ENCODE assay signal across 19 mouse cellular contexts in genomic region chr5:72888260-72888659, GRCm38 (mm10). TPM values are rescaled to one million over a fixed set of nuclear protein-coding genes. Genes with fewer than 3 reads are reported as not detected.
DNase-seq lines count a peak whose midpoint lies in the region; ATAC-seq and TF ChIP-seq lines count a peak whose summit lies in the region.
"Had no signal": no experiment of that assay in that cellular context is flagged by ENCODE, and none has a peak within 500 bp of the region (broad histone marks: within the 10 kb centered on the region; RNA-seq: fewer than 3 reads in every experiment).

No protein-coding gene starts in this region.

- no peaks in the 10 kb centered on the region for H3K9me3 ChIP-seq in neural tube, embryonic 13.5 days
- no peaks in the 10 kb centered on the region for H3K9me3 ChIP-seq in neural tube, embryonic 15.5 days (replicated peaks)
- no peaks in the 10 kb centered on the region for H3K9me3 ChIP-seq in limb, embryonic 10.5 days (replicated peaks)
- H3K9me3 ChIP-seq in limb, embryonic 14.5 days (ENCODE audit: control insufficient read depth, low read length), result no peaks in the 10 kb centered on the region
- H3K9me3 ChIP-seq in intestine, postnatal 0 days (ENCODE audit: control insufficient read depth), result no peaks in the 10 kb centered on the region
- H3K9me3 ChIP-seq: forebrain, embryonic 12.5 days; heart, embryonic 15.5 days; hindbrain, embryonic 13.5 days had no signal

- no peak for TF ChIP-seq CTCF in intestine, postnatal 0 days (IDR thresholded peaks at IDR 0.05; ENCODE audit: low read depth)

- TF ChIP-seq POLR2A in limb, embryonic 14.5 days (IDR thresholded peaks at IDR 0.05; ENCODE audit: borderline replicate concordance, extremely low read depth, insufficient read depth, insufficient read length), result no peak

- H3K4me2 ChIP-seq in neural tube, embryonic 13.5 days, result no peak overlapping the region
- no peak overlapping the region for H3K4me2 ChIP-seq in neural tube, embryonic 15.5 days
- H3K4me2 ChIP-seq in limb, embryonic 14.5 days (replicated peaks; ENCODE audit: low read depth, low read length, severe bottlenecking), result peak overlapping the region; percentile 28; the same call in 1 of the 2 replicates
- no peak overlapping the region for H3K4me2 ChIP-seq in intestine, postnatal 0 days (replicated peaks; ENCODE audit: low read depth)
- H3K4me2 ChIP-seq: forebrain, embryonic 12.5 days; heart, embryonic 11.5 days; heart, embryonic 15.5 days; hindbrain, embryonic 13.5 days had no signal

- H3K36me3 ChIP-seq in neural tube, embryonic 13.5 days, result no peaks in the 10 kb centered on the region
- H3K36me3 ChIP-seq in neural tube, embryonic 15.5 days, result no peaks in the 10 kb centered on the region
- H3K36me3 ChIP-seq in limb, embryonic 10.5 days, result no peaks in the 10 kb centered on the region
- no peaks in the 10 kb centered on the region for H3K36me3 ChIP-seq in limb, embryonic 14.5 days (ENCODE audit: control insufficient read depth, insufficient read depth, low read length)
- no peaks in the 10 kb centered on the region for H3K36me3 ChIP-seq in intestine, postnatal 0 days (ENCODE audit: control insufficient read depth, insufficient read depth)
- H3K36me3 ChIP-seq: forebrain, embryonic 12.5 days; heart, embryonic 15.5 days; hindbrain, embryonic 13.5 days had no signal

- no peaks in the 10 kb centered on the region for H3K27me3 ChIP-seq in neural tube, embryonic 13.5 days
- no peaks in the 10 kb centered on the region for H3K27me3 ChIP-seq in neural tube, embryonic 15.5 days (replicated peaks)
- no peaks in the 10 kb centered on the region for H3K27me3 ChIP-seq in limb, embryonic 10.5 days (ENCODE audit: low read depth, poor library complexity, severe bottlenecking)
- H3K27me3 ChIP-seq in limb, embryonic 14.5 days (ENCODE audit: control insufficient read depth, insufficient read depth, low read length), result no peaks in the 10 kb centered on the region
- H3K27me3 ChIP-seq in intestine, postnatal 0 days (replicated peaks; ENCODE audit: control insufficient read depth, insufficient read depth, low read length), result no peaks in the 10 kb centered on the region
- H3K27me3 ChIP-seq: heart, embryonic 15.5 days; hindbrain, embryonic 13.5 days had no signal

- peaks cover 12% of the 10 kb centered on the region for H3K4me1 ChIP-seq in neural tube, embryonic 13.5 days (replicated peaks)
- peaks cover 17% of the 10 kb centered on the region for H3K4me1 ChIP-seq in neural tube, embryonic 15.5 days
- peaks cover 28% of the 10 kb centered on the region for H3K4me1 ChIP-seq in limb, embryonic 10.5 days
- H3K4me1 ChIP-seq in limb, embryonic 14.5 days (ENCODE audit: control insufficient read depth, insufficient read depth, low read length), result peaks cover 15% of the 10 kb centered on the region
- H3K4me1 ChIP-seq in intestine, postnatal 0 days (replicated peaks; ENCODE audit: control insufficient read depth, insufficient read depth, low read length), result no peaks in the 10 kb centered on the region
- H3K4me1 ChIP-seq: forebrain, embryonic 12.5 days; hindbrain, embryonic 13.5 days had no signal

- no peak for DNase-seq in limb, embryonic 10.5 days (ENCODE audit: low spot score)
- DNase-seq in limb, embryonic 14.5 days (ENCODE audit: low spot score), result no peak
- no peak for DNase-seq in adrenal gland, postnatal 25 days
- DNase-seq: adrenal gland, postnatal 10 days; cerebellum, adult 11-12 months; cerebellum, adult 9-10 months; cerebellum, postnatal 36 days; gastrocnemius, postnatal 14 days; heart, adult 2 months; heart, postnatal 14 days had no signal

- ATAC-seq in neural tube, embryonic 13.5 days (ENCODE audit: low read depth), result no peak
- no peak for ATAC-seq in neural tube, embryonic 15.5 days (ENCODE audit: low FRiP score)
- no peak for ATAC-seq in limb, embryonic 14.5 days (ENCODE audit: low FRiP score, low read depth)
- no peak for ATAC-seq in intestine, postnatal 0 days
- ATAC-seq: forebrain, embryonic 16.5 days; hindbrain, postnatal 0 days had no signal

- no peak overlapping the region for H3K4me3 ChIP-seq in neural tube, embryonic 13.5 days
- no peak overlapping the region for H3K4me3 ChIP-seq in neural tube, embryonic 15.5 days (replicated peaks)
- no peak overlapping the region for H3K4me3 ChIP-seq in limb, embryonic 10.5 days
- H3K4me3 ChIP-seq in limb, embryonic 14.5 days (replicated peaks; ENCODE audit: low read length), result no peak overlapping the region
- H3K4me3 ChIP-seq in intestine, postnatal 0 days (ENCODE audit: low read depth, low read length), result no peak overlapping the region
- H3K4me3 ChIP-seq: forebrain, embryonic 12.5 days; heart, adult 2 months; heart, embryonic 15.5 days; hindbrain, embryonic 13.5 days had no signal

- no peak overlapping the region for H3K9ac ChIP-seq in neural tube, embryonic 13.5 days
- H3K9ac ChIP-seq in neural tube, embryonic 15.5 days (replicated peaks), result no peak overlapping the region
- H3K9ac ChIP-seq in limb, embryonic 14.5 days (ENCODE audit: low read depth, low read length, severe bottlenecking), result no peak overlapping the region
- no peak overlapping the region for H3K9ac ChIP-seq in intestine, postnatal 0 days (ENCODE audit: low read depth, low read length)
- H3K9ac ChIP-seq: forebrain, embryonic 12.5 days; heart, embryonic 15.5 days; hindbrain, embryonic 13.5 days had no signal

- 83% methylated on average over 7 of the region's 7 CpGs for WGBS in neural tube, embryonic 13.5 days
- WGBS in neural tube, embryonic 15.5 days, result 78% methylated on average over 7 of the region's 7 CpGs
- 70% methylated on average over 7 of the region's 7 CpGs for WGBS in limb, embryonic 10.5 days
- WGBS in limb, embryonic 14.5 days, result 32% methylated on average over 7 of the region's 7 CpGs
- 90% methylated on average over 7 of the region's 7 CpGs for WGBS in intestine, postnatal 0 days

- 0 out of 2 replicates have a peak overlapping the region, but pooled peaks have one; percentile 14 for H3K27ac ChIP-seq in neural tube, embryonic 13.5 days (replicated peaks)
- H3K27ac ChIP-seq in neural tube, embryonic 15.5 days (replicated peaks), result no peak overlapping the region
- peak overlapping the region; percentile 68 for H3K27ac ChIP-seq in limb, embryonic 10.5 days
- no peak overlapping the region for H3K27ac ChIP-seq in limb, embryonic 14.5 days (replicated peaks; ENCODE audit: low read depth, low read length)
- H3K27ac ChIP-seq in intestine, postnatal 0 days (ENCODE audit: low read depth, low read length), result no peak overlapping the region
- H3K27ac ChIP-seq: forebrain, embryonic 12.5 days; heart, adult 2 months; heart, embryonic 15.5 days; hindbrain, embryonic 13.5 days; hindbrain, postnatal 0 days had no signal

RNA-seq across cellular contexts. Expression of gene Tec, which starts 20.0 kb away (rescaled TPM):
- polyA plus RNA-seq in neural tube, embryonic 13.5 days (2015; fragmentation: Nextera tagmentation; extraction: Ambion mirVana), result 10.0 and 10.5 TPM in 2 replicates
- polyA plus RNA-seq in neural tube, embryonic 15.5 days (2015; fragmentation: Nextera tagmentation; extraction: Ambion mirVana), result 8.8 and 11.5 TPM in 2 replicates
- polyA plus RNA-seq in limb, embryonic 10.5 days (2016; fragmentation: Nextera tagmentation; extraction: Ambion mirVana), result 2.8 and 3.1 TPM in 2 replicates
- 4.0 and 5.9 TPM in 2 replicates for polyA plus RNA-seq in limb, embryonic 14.5 days (2012; rRNA removed)
- polyA plus RNA-seq in limb, embryonic 14.5 days (2014; fragmentation: Nextera tagmentation; extraction: Ambion mirVana), result 7.9 and 8.7 TPM in 2 replicates
- 2.1 and 2.3 TPM in 2 replicates for total RNA-seq in adrenal gland, postnatal 25 days (2021)
- polyA plus RNA-seq in intestine, postnatal 0 days (2015; fragmentation: Nextera tagmentation; extraction: Ambion mirVana), result 12.4 and 14.7 TPM in 2 replicates

RNA-seq across cellular contexts. Expression of gene Slain2, which starts 25.8 kb away (rescaled TPM):
- polyA plus RNA-seq in neural tube, embryonic 13.5 days (2015; fragmentation: Nextera tagmentation; extraction: Ambion mirVana), result 17.4 and 19.5 TPM in 2 replicates
- polyA plus RNA-seq in neural tube, embryonic 15.5 days (2015; fragmentation: Nextera tagmentation; extraction: Ambion mirVana), result 15.0 and 15.3 TPM in 2 replicates
- polyA plus RNA-seq in limb, embryonic 10.5 days (2016; fragmentation: Nextera tagmentation; extraction: Ambion mirVana), result 18.0 and 19.8 TPM in 2 replicates
- 28.0 and 29.7 TPM in 2 replicates for polyA plus RNA-seq in limb, embryonic 14.5 days (2012; rRNA removed)
- 24.2 and 25.8 TPM in 2 replicates for polyA plus RNA-seq in limb, embryonic 14.5 days (2014; fragmentation: Nextera tagmentation; extraction: Ambion mirVana)
- total RNA-seq in adrenal gland, postnatal 25 days (2021), result 57.9 and 59.1 TPM in 2 replicates
- polyA plus RNA-seq in intestine, postnatal 0 days (2015; fragmentation: Nextera tagmentation; extraction: Ambion mirVana), result 9.6 and 10.1 TPM in 2 replicates

Comparison
In these comparisons a context has a peak if more than half of its experiments do, and no peak if none do; other contexts are left out.
1. H3K27ac ChIP-seq: peak in neural tube, embryonic 13.5 days (single experiment) and limb, embryonic 10.5 days (single experiment); none in neural tube, embryonic 15.5 days (single experiment), limb, embryonic 14.5 days (single experiment) and intestine, postnatal 0 days (single experiment).